Mouse (Mus musculus) layer of hippocampus, postnatal 25 days (tissue): ENCODE measurements around the gene Fam160a1. TPM values are rescaled to one million over a fixed set of nuclear protein-coding genes. Genes with fewer than 3 reads are reported as not detected.

Experiments used
- DNase-seq, 2 experiments: peaks; one replicate each; pipeline ENCODE4 v3.0.0; 2022; ENCODE audit warnings: mixed read lengths in 2 of 2, low spot score in 1 of 2; ENCODE audit errors: extremely low spot score in 1 of 2
- total RNA-seq, 2 experiments: library from RNA; stranded (reverse); gene quantifications; 2 replicates each; pipeline ENCODE4 v1.2.3; 2021

The Fam160a1 gene
- total RNA-seq, 2 experiments from 2014 or later, result 10.6 to 10.7 TPM

DNA sequence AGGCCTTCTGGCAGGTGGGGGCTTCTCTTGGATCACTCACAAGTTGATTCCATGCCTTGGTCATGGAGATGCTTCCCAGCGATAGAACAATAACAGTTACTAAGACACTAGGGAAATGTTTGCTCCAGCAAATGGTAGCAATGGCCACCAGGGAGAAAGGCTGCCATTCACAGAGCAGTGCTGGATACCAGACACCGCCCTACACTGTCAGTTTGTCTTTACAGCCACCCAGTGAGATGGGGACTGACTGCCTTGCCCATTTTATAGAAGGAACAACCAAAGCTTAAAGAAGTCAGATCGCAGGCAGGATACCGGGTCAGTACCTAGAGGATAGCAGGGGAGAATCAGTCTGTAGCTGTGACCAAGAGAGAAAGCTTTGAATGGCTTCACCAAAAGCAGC is 59.7 kb downstream of the Fam160a1 start:
- DNase-seq, result no peak

- DNase-seq, result no peak
Observed at GRCm38 (mm10) chr3:85749348-85749747, 67.7 kb downstream of the Fam160a1 start.

DNA sequence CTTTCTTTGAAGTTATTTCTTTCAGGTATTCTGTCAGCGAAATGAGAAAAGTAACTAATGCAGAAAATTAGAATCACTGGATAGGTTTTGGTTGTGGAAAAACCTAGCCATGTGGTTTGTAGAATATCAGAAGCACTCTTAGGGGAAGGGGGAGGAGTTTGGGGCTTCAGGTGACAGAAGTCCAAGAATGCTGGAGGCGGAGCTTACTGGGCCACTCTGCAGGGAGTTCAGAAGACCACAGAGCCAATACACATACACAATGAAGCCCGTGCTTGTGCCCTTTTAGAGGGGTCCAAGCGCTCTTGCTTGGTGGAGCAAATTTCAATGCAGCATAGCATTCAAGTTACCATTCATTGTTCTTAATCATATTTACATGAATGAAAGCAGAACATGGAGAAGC is 68.2 kb downstream of the Fam160a1 start:
- DNase-seq, result no peak

- DNase-seq, result no peak
Observed at GRCm38 (mm10) chr3:85746116-85746515, 71.0 kb downstream of the Fam160a1 start.

DNA sequence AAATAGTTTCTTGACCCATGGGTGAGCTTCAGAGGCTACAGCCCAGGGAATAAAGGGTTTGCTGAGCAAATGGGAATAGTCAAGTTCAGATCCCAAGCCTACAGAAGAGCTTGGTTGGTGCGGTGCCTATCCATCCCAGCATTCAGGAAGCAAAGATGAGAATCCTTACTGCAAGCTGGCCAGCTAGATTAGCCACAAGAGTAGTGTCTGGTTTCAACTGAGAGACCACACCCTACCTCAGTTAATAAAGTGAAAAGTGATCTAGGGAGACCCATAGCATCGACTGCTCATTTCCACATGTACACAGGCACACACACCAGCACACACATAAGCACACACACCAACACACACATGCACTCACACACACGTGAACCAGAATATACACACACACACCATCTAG is 75.3 kb downstream of the Fam160a1 start:
- DNase-seq, result no peak

DNA sequence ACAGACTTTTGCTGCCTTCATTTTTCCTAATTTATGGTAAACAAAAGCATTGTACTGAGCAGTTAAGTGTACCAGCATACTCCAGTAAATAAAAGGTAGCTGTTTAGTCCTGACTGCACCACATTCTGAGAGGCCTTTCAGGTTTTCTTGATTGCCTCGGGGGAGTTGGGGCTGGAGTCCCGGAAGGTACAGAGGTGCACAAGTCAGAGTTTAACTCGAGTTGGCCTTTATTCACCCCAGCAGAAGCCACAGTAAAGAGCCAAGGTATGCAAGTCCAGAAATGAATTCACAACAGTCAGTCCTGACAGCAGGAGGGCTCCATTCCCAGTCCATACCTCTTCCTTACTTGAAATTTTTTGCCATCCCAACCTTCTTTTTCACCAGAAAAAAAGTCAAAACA is 78.5 kb downstream of the Fam160a1 start:
- DNase-seq, result no peak

DNA sequence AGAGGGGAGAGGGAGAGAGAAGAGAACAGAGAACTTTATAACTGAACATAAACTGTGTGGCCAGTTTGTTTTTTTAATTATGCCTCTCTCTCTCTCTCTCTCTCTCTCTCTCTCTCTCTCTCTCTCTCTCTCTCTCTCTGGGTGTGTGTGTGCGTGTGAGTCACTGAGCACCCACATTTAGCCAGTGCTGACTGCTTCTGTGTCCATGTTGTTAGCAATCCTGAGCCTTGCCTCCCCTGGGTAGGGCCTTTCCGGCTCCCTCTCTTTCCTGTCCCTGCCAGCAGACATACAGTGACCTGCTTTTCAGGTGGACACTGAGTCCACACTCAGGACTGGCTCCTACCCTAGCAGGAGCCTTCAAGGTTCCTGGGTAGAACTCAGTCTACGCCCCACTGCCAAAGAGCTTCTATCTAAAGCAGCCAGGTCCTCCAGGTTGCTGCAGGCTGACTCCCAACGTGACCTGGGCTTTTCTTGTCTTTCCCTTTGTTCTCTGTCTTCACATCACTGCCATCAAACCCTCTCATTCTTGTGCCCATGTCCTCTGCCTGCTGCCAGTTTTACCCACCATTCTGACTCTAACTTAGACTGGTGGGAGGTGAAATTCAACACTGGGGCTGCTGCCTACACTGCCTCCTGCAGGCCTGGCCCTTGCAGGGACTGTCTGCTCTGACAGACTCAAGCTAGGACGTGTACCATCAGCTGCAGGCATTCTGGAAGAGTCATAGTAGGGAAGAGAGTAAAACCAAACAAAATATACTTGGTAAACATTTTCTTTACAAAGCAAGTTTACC is 83.0 kb downstream of the Fam160a1 start:
- DNase-seq, result no peak

- DNase-seq, result no peak
Observed at GRCm38 (mm10) chr3:85727171-85727570, 89.9 kb downstream of the Fam160a1 start.

DNA sequence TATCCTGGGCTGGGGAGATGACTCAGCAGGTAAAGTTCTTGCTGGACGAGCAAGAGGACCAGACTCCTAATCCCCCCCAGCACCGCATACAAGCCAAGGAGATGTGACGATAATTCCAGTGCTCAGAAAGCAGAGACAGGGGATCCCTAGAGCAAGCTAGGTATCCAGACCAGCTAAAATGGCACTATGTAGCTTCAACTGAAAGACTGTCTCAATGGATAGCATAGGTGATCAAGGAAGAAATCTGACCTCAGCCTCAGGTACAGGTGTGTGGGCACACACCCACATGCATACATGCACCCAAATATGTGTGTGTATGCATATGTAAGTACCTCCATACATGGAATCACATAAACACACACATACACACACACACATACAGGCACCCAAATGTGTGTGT is 91.1 kb downstream of the Fam160a1 start:
- DNase-seq, result no peak

DNA sequence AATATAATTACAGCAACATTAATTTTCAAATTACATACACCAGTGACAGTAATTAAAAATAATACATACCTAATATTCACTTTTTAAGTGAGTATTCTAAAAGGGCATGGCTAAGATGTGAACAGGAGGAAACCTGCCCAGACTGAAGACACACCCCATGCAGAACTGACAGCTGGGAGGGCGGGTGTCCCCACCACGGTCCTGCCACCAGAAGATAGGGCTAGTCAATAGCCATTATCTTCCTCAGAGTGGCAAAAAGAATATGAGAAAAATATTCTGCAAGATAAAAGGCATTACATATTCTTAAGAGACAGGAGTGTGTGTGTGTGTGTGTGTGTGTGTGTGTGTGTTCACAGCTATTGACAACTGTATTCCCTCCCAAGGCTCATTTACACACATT is 92.0 kb downstream of the Fam160a1 start:
- DNase-seq, result no peak

- DNase-seq, result no peak
Observed at GRCm38 (mm10) chr3:85722581-85722980, 94.5 kb downstream of the Fam160a1 start.

- no peak for DNase-seq
Observed at GRCm38 (mm10) chr3:85715764-85716297, 101.3 kb downstream of the Fam160a1 start.

GRCm38 (mm10) chr3:85713936-85714709 is 103.0 kb downstream of the Fam160a1 start:
- DNase-seq, result no peak

- no peak for DNase-seq
Observed at GRCm38 (mm10) chr3:85710695-85711094, 106.4 kb downstream of the Fam160a1 start.

- DNase-seq, result peak; percentile 39 to 63
Observed at GRCm38 (mm10) chr3:85707421-85707820, 109.7 kb downstream of the Fam160a1 start.

DNA sequence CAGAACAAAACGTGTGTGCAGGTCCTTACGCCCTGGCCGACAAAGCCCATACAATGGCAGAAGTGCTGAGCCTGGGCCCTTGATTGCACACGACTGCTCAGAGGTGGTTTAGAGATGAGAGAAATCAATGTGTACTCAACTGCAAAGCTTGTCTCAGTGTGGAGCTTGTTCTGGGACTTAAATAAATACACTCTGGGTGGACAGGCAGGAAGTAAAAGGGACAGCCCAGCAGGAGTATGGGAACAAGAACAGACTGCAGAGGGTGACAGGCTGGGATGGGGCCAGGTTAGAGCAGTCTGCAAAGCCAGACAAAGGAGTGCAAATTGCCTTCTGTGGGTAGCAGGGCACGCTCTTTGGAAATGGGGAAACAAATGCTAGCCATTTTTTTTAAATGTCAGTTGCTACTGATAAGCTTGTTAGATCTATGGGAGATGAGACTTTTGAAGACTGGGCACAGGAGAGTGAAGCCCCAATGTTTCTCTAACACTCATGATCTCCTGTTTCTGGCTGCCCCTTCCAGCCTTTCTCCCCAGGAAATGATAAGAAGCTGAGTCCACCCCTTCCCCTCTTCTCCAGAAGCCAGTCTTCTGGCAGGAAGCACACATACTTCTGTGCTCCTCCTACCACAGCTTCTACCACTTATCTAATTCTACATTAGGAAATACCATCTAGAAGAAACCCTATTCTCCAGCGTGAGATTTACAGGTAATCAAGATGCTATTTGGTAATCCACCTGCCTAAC is 113.8 kb downstream of the Fam160a1 start:
- no peak for DNase-seq

GRCm38 (mm10) chr3:85698496-85698895 is 118.6 kb downstream of the Fam160a1 start:
- no peak for DNase-seq

- no peak for DNase-seq
Observed at GRCm38 (mm10) chr3:85695056-85695455, 122.0 kb downstream of the Fam160a1 start.

GRCm38 (mm10) chr3:85693013-85693412 is 124.1 kb downstream of the Fam160a1 start:
- DNase-seq, result no peak

GRCm38 (mm10) chr3:85691134-85691533 is 126.0 kb downstream of the Fam160a1 start:
- no peak for DNase-seq

- no peak for DNase-seq
Observed at GRCm38 (mm10) chr3:85688341-85688740, 128.8 kb downstream of the Fam160a1 start.
